28 mouse cellular contexts compared by ENCODE assay signal in genomic region chr15:62255571-62255970, GRCm38 (mm10).
DNase-seq lines count a peak whose midpoint lies in the region; ATAC-seq and TF ChIP-seq lines count a peak whose summit lies in the region.
"Had no signal": no experiment of that assay in that cellular context is flagged by ENCODE, and none has a peak within 500 bp of the region (broad histone marks: within the 10 kb centered on the region; RNA-seq: fewer than 3 reads in every experiment).

No protein-coding gene starts in this region.

- ATAC-seq in liver, embryonic 11.5 days (replicated peaks; ENCODE audit: low FRiP score): no peak
- ATAC-seq: hindbrain, embryonic 16.5 days; intestine, embryonic 16.5 days; midbrain, embryonic 16.5 days had no signal

- DNase-seq in adrenal gland, adult 2 months: peak; percentile 51
- DNase-seq in adrenal gland, postnatal 4 days (ENCODE audit: low spot score in 2 of 2): no peak
- DNase-seq in kidney, adult 11 months: peak; percentile 51
- no peak for DNase-seq in kidney, postnatal 4 days
- peak; percentile 93 for DNase-seq in liver, adult 2 months (ENCODE audit: extremely low read depth, low read depth, low spot score)
- no peak for DNase-seq in liver, embryonic 11.5 days (ENCODE audit: low spot score)
- DNase-seq: cerebellum, adult 8-10 months; cerebellum, postnatal 36 days; embryo, embryonic 11 days; gastrocnemius, postnatal 25 days; left cerebral cortex, postnatal 4 days; lung, adult 18-20 months; lung, postnatal 10 days; thymus, adult 2 months; thymus, postnatal 4 days had no signal

- no peaks in the 10 kb centered on the region for H3K27me3 ChIP-seq in liver, adult 2 months (ENCODE audit: control insufficient read depth, insufficient read depth, low read length)
- H3K27me3 ChIP-seq in liver, embryonic 11.5 days (replicated peaks; ENCODE audit: control insufficient read depth, insufficient read depth, low read length): no peaks in the 10 kb centered on the region
- H3K27me3 ChIP-seq: embryonic facial prominence, embryonic 13.5 days; forebrain, embryonic 12.5 days; limb, embryonic 15.5 days; neural tube, embryonic 13.5 days had no signal

- no peaks in the 10 kb centered on the region for H3K9me3 ChIP-seq in liver, embryonic 11.5 days (ENCODE audit: control insufficient read depth, low read length)
- H3K9me3 ChIP-seq: embryonic facial prominence, embryonic 13.5 days; forebrain, embryonic 12.5 days; hindbrain, embryonic 10.5 days; limb, embryonic 15.5 days; midbrain, embryonic 10.5 days; neural tube, embryonic 13.5 days had no signal

- H3K4me2 ChIP-seq in liver, embryonic 11.5 days: no peak overlapping the region
- H3K4me2 ChIP-seq: embryonic facial prominence, embryonic 13.5 days; forebrain, embryonic 12.5 days; limb, embryonic 15.5 days; neural tube, embryonic 13.5 days had no signal

- no peak for TF ChIP-seq CTCF in liver, adult 2 months (IDR thresholded peaks at IDR 0.05; ENCODE audit: low read depth, low read length)

- no peaks in the 10 kb centered on the region for H3K36me3 ChIP-seq in liver, adult 2 months (ENCODE audit: control insufficient read depth, insufficient read depth, low read length)
- H3K36me3 ChIP-seq in liver, embryonic 11.5 days (ENCODE audit: control insufficient read depth, insufficient read depth, low read length): peaks cover 1% of the 10 kb centered on the region; the same call in 1 of the 2 replicates
- H3K36me3 ChIP-seq: embryonic facial prominence, embryonic 13.5 days; forebrain, embryonic 12.5 days; hindbrain, embryonic 10.5 days; limb, embryonic 15.5 days; midbrain, embryonic 10.5 days; neural tube, embryonic 13.5 days had no signal

- 29% methylated on average over 5 of the region's 5 CpGs for WGBS in liver, adult 2 months
- 90% methylated on average over 5 of the region's 5 CpGs for whole genome bisulfite sequencing in liver, embryonic 11.5 days

- no peak overlapping the region for H3K4me3 ChIP-seq in liver, adult 2 months (ENCODE audit: insufficient read depth, low read depth, low read length)
- H3K4me3 ChIP-seq in liver, embryonic 11.5 days (ENCODE audit: low read depth, low read length): no peak overlapping the region
- no peak overlapping the region for H3K4me3 ChIP-seq in brown adipose tissue, adult 24 weeks (ENCODE audit: insufficient read depth, low read depth, low read length)
- H3K4me3 ChIP-seq: embryonic facial prominence, embryonic 13.5 days; erythroblast, embryonic 14.5 days; forebrain, embryonic 12.5 days; hindbrain, embryonic 10.5 days; limb, embryonic 15.5 days; midbrain, embryonic 10.5 days; myocyte; neural tube, embryonic 13.5 days had no signal

- no peaks in the 10 kb centered on the region for H3K79me2 ChIP-seq in liver, adult 2 months (ENCODE audit: control insufficient read depth, insufficient read depth, low read length)

- peaks cover 23% of the 10 kb centered on the region for H3K4me1 ChIP-seq in liver, adult 2 months (ENCODE audit: control insufficient read depth, insufficient read depth, low read length)
- peaks cover 3% of the 10 kb centered on the region; the same call in 1 of the 2 replicates for H3K4me1 ChIP-seq in liver, embryonic 11.5 days (replicated peaks; ENCODE audit: control insufficient read depth, insufficient read depth, low read length)
- H3K4me1 ChIP-seq in brown adipose tissue, adult 24 weeks (ENCODE audit: control insufficient read depth, insufficient read depth, insufficient read length, low read length): peaks cover 9% of the 10 kb centered on the region; the same call in 1 of the 2 replicates
- H3K4me1 ChIP-seq: embryonic facial prominence, embryonic 13.5 days had no signal

- H3K9ac ChIP-seq in liver, adult 2 months (ENCODE audit: low read depth, low read length): no peak overlapping the region
- H3K9ac ChIP-seq in liver, embryonic 11.5 days (ENCODE audit: low read depth, low read length): no peak overlapping the region
- H3K9ac ChIP-seq: embryonic facial prominence, embryonic 13.5 days; forebrain, embryonic 12.5 days; limb, embryonic 15.5 days; neural tube, embryonic 13.5 days had no signal

- no peak for TF ChIP-seq POLR2A in liver, adult 2 months (IDR thresholded peaks at IDR 0.05; ENCODE audit: extremely low read depth, insufficient read depth, low read length)

- H3K27ac ChIP-seq in liver, adult 2 months (replicated peaks; ENCODE audit: insufficient read depth, low read depth, low read length): peak overlapping the region; percentile 75; the same call in 1 of the 2 replicates
- H3K27ac ChIP-seq in liver, embryonic 11.5 days (ENCODE audit: low read depth, low read length): no peak overlapping the region
- peak overlapping the region; percentile 94 for H3K27ac ChIP-seq in brown adipose tissue, adult 24 weeks (replicated peaks; ENCODE audit: low read depth, low read length)
- H3K27ac ChIP-seq: embryonic facial prominence, embryonic 13.5 days; forebrain, embryonic 12.5 days; hindbrain, embryonic 10.5 days; limb, embryonic 15.5 days; midbrain, embryonic 10.5 days; neural tube, embryonic 13.5 days; stomach, postnatal 0 days had no signal

Comparison
In these comparisons a context has a peak if more than half of its experiments do, and no peak if none do; other contexts are left out.
1. DNase-seq: peak in adrenal gland, adult 2 months (single experiment), kidney, adult 11 months (single experiment) and liver, adult 2 months (single experiment); none in adrenal gland, postnatal 4 days (0 of 2), kidney, postnatal 4 days (0 of 2) and liver, embryonic 11.5 days (single experiment).